Mouse (Mus musculus) Patski (cell line): ENCODE measurements around the gene Clec2d. TPM values are rescaled to one million over a fixed set of nuclear protein-coding genes. Genes with fewer than 3 reads are reported as not detected.

Experiments
- ATAC-seq: fragments of 100-300 bp; one replicate; pipeline ENCODE4 v1.8.0; 2021
- CTCF ChIA-PET: fragments of 350-600 bp; sonication (Branson Sonifier 250); formaldehyde crosslinking; loops from one replicate; lab custom pipeline; 2022; ENCODE audit warnings: inconsistent platforms; lab: Charles Lee
- POLR2A ChIA-PET: fragments of 350-600 bp; sonication (Branson Sonifier 250); formaldehyde crosslinking; loops from one replicate; lab custom pipeline; 2022; ENCODE audit warnings: antibody characterized with exemption, inconsistent platforms; lab: Charles Lee
- DNase-seq: peaks from one replicate; pipeline ENCODE4 v3.0.0-alpha.2; 2011; ENCODE audit warnings: low read depth, low spot score
- H3K27me3 ChIP-seq: fragments of 371-371 bp; one replicate; pipeline ENCODE4 v1.5.1; 2021
- CTCF ChIP-seq: fragments of 100-300 bp; IDR thresholded peaks from one replicate; pipeline ENCODE4 v1.5.1; 2021
- in situ Hi-C: fragments of 300-500 bp; cut with MboI; formaldehyde crosslinking; loops from 3 replicates; pipeline ENCODE4 v1.11.1; 2018; ENCODE audit warnings: low pct_unique_long_range_greater_than_20kb, mixed read lengths
- polyA plus RNA-seq: library from polyadenylated mRNA; unstranded; gene quantifications from one replicate; pipeline ENCODE4 v1.2.3, GENCODE M21; 2021

Clec2d gene
- polyA plus RNA-seq, 1 experiment from 2014 or later: 26.9 TPM

- ChIA-PET POLR2A (no interaction called here), CTCF (interaction anchor here (3.9 kb wide), 1 partner anchor 51 kb away, joined by 23 read pairs; the partner anchor contains the start of gene Clec2d)
- ATAC-seq (peak; percentile 14), DNase-seq (no peak)
- no peaks in the 10 kb centered on the region for H3K27me3 ChIP-seq
- TF ChIP-seq CTCF: no peak
- in situ Hi-C loops: no loop called here
Measured at GRCm38 (mm10) chr6:129232005-129232841, 51.8 kb downstream of the Clec2d start.

GRCm38 (mm10) chr6:129232842-129233205 lies 52.4 kb downstream of the Clec2d start:
- POLR2A ChIA-PET: no interaction called here
- H3K27me3 ChIP-seq: no peaks in the 10 kb centered on the region
- no peak for TF ChIP-seq CTCF
- no peak for ATAC-seq
- DNase-seq: no peak
- in situ Hi-C loops: no loop called here
- CTCF ChIA-PET: interaction anchor here (1.5 to 3.9 kb wide), 2 partner anchors 15 to 51 kb away, joined by 3 to 23 read pairs; partner anchors contain the start of gene Clec2d

- CTCF ChIA-PET: interaction anchor here (0.9 to 1.5 kb wide), 2 partner anchors 16 to 51 kb away, joined by 3 read pairs; no protein-coding TSS in a partner anchor
- H3K27me3 ChIP-seq: no peaks in the 10 kb centered on the region
- POLR2A ChIA-PET: no interaction called here
- no peak for ATAC-seq
- in situ Hi-C loops: no loop called here
- TF ChIP-seq CTCF: no peak
- no peak for DNase-seq
Measured at GRCm38 (mm10) chr6:129233366-129233954, 53.0 kb downstream of the Clec2d start.

GRCm38 (mm10) chr6:129233955-129234369 lies 53.5 kb downstream of the Clec2d start:
- in situ Hi-C loops: no loop called here
- ChIA-PET CTCF (interaction anchor here (0.9 to 1.5 kb wide), 2 partner anchors 16 to 52 kb away, joined by 3 read pairs; no protein-coding TSS in a partner anchor), POLR2A (interaction anchor here (1.5 kb wide), 1 partner anchor 52 kb away, joined by 6 read pairs; no protein-coding TSS in a partner anchor)
- DNase-seq (no peak), ATAC-seq (no peak)
- H3K27me3 ChIP-seq: peaks cover 4% of the 10 kb centered on the region
- TF ChIP-seq CTCF: no peak

GRCm38 (mm10) chr6:129234456-129235360 lies 54.3 kb downstream of the Clec2d start:
- TF ChIP-seq CTCF: no peak
- in situ Hi-C loops: no loop called here
- POLR2A ChIA-PET: interaction anchor here (1.5 kb wide), 1 partner anchor 53 kb away, joined by 6 read pairs; no protein-coding TSS in a partner anchor
- ATAC-seq (no peak), DNase-seq (no peak)
- peaks cover 10% of the 10 kb centered on the region for H3K27me3 ChIP-seq
- CTCF ChIA-PET: interaction anchor here (1.5 to 5.0 kb wide), 3 partner anchors 17 to 55 kb away, joined by 3 to 80 read pairs (median 11); partner anchors contain the start of gene Clec2d

- ATAC-seq: peak; percentile 28
- ChIA-PET CTCF (interaction anchor here (2.7 to 5.0 kb wide), 4 partner anchors 20 to 57 kb away, joined by 11 to 80 read pairs (median 16); partner anchors contain the start of gene Clec2d), POLR2A (interaction anchor here (0.6 to 2.9 kb wide), 2 partner anchors 22 to 54 kb away, joined by 3 to 41 read pairs; partner anchors contain the start of gene Clec2d)
- TF ChIP-seq CTCF: no peak
- in situ Hi-C loops: no loop called here
- H3K27me3 ChIP-seq: peaks cover 21% of the 10 kb centered on the region
- DNase-seq: no peak
Measured at GRCm38 (mm10) chr6:129235855-129236461, 55.5 kb downstream of the Clec2d start.

Other genes starting within 250 kb of the Clec2d start
- 0.03 TPM for gene Clec2g, start 246.2 kb upstream of the Clec2d start, polyA plus RNA-seq
- gene Klrb1f, start 134.7 kb upstream of the Clec2d start, polyA plus RNA-seq: not detected
- not detected for gene Clec2e, start 79.7 kb upstream of the Clec2d start, polyA plus RNA-seq
- gene Cd69, start 94.8 kb downstream of the Clec2d start, polyA plus RNA-seq: not detected
- not detected for gene 4922502D21Rik, start 151.2 kb downstream of the Clec2d start, polyA plus RNA-seq
- gene Clec12a, start 162.1 kb downstream of the Clec2d start, polyA plus RNA-seq: 0.04 TPM
- gene Clec12b, start 205.3 kb downstream of the Clec2d start, polyA plus RNA-seq: not detected
- not detected for gene Clec1b, start 216.7 kb downstream of the Clec2d start, polyA plus RNA-seq
- not detected for gene Clec9a, start 228.2 kb downstream of the Clec2d start, polyA plus RNA-seq